Mouse (Mus musculus) neural tube, embryonic 11.5 days (tissue): ENCODE results near the gene Plxnc1. TPM values are rescaled to one million over a fixed set of nuclear protein-coding genes. Genes with fewer than 3 reads are reported as not detected.

Source experiments
- ATAC-seq: fragments of 200-750 bp; cut with Nextera tagmentation; 2 replicates; pipeline ENCODE4 v1.8.0; 2017; ENCODE audit warnings: moderate number of reproducible peaks, mild to moderate bottlenecking, moderate TSS enrichment, moderate library complexity; ENCODE audit not compliant: insufficient read depth, low FRiP score, low TSS enrichment
- DNase-seq: peaks from one replicate; pipeline ENCODE4 v3.0.0-alpha.2; 2015; ENCODE audit warnings: low spot score
- H3K27ac ChIP-seq: fragments of 300-500 bp; sonication (generic); 2 replicates; pipeline ENCODE4 v1.5.1; 2014; ENCODE audit warnings: low read depth, mild to moderate bottlenecking, low read length
- H3K27me3 ChIP-seq: fragments of 300-500 bp; sonication (generic); 2 replicates; pipeline ENCODE4 v1.6.1; 2014; ENCODE audit warnings: mild to moderate bottlenecking, low read length, mixed read lengths; ENCODE audit not compliant: control insufficient read depth, insufficient read depth
- H3K36me3 ChIP-seq: fragments of 300-500 bp; sonication (generic); 2 replicates; pipeline ENCODE4 v1.6.1; 2014; ENCODE audit warnings: mild to moderate bottlenecking, low read length, moderate library complexity, mixed read lengths; ENCODE audit not compliant: control insufficient read depth, insufficient read depth
- H3K4me1 ChIP-seq: fragments of 300-500 bp; sonication (generic); 2 replicates; pipeline ENCODE4 v1.6.1; 2014; ENCODE audit warnings: low read length, mixed read lengths; ENCODE audit not compliant: control insufficient read depth, insufficient read depth
- H3K4me2 ChIP-seq: fragments of 300-500 bp; sonication (generic); 2 replicates; pipeline ENCODE4 v1.6.1; 2014; ENCODE audit warnings: low read depth, mild to moderate bottlenecking, moderate library complexity
- H3K4me3 ChIP-seq: fragments of 300-500 bp; sonication (generic); 2 replicates; pipeline ENCODE4 v1.5.1; 2014; ENCODE audit warnings: low read depth, low read length
- H3K9ac ChIP-seq: fragments of 300-500 bp; sonication (generic); 2 replicates; pipeline ENCODE4 v1.6.1; 2014; ENCODE audit warnings: mild to moderate bottlenecking, low read length
- H3K9me3 ChIP-seq: fragments of 300-500 bp; sonication (generic); 2 replicates; pipeline ENCODE4 v1.6.1; 2016; ENCODE audit warnings: low read length; ENCODE audit not compliant: control insufficient read depth
- WGBS: fragments of 180-500 bp; shearing (Covaris S2); extraction: QIAGEN DNeasy Blood & Tissue Kit; methylation state at CpG from one replicate; pipeline ENCODE4 v1.1.7; 2014; 5-methylcytosine and 5-hydroxymethylcytosine counted together
- polyA plus RNA-seq: library from polyadenylated mRNA; unstranded; fragments of >200 nt; fragmentation: Nextera tagmentation; extraction: Ambion mirVana; gene quantifications from 2 replicates; pipeline ENCODE4 v1.2.1, GENCODE M21; 2014

The Plxnc1 gene
- polyA plus RNA-seq, 1 experiment from 2014 or later: 3.1 TPM

- H3K27me3 ChIP-seq: no peaks in the 10 kb centered on the region
- DNase-seq (no peak), ATAC-seq (no peak)
- H3K4me2 ChIP-seq: no peak overlapping the region
- H3K4me3 ChIP-seq: no peak overlapping the region
- 49% methylated on average over 2 of the region's 2 CpGs for WGBS
- no peak overlapping the region for H3K9ac ChIP-seq
- no peaks in the 10 kb centered on the region for H3K36me3 ChIP-seq
- H3K9me3 ChIP-seq: no peaks in the 10 kb centered on the region
- H3K27ac ChIP-seq: no peak overlapping the region
- no peaks in the 10 kb centered on the region; the same call in 1 of the 2 replicates for H3K4me1 ChIP-seq
These were observed 24.7 kb downstream of the Plxnc1 start for GRCm38 (mm10) chr10:94919960-94920359.

GRCm38 (mm10) chr10:94919552-94919951 lies 25.1 kb downstream of the Plxnc1 start:
- no peak overlapping the region for H3K4me2 ChIP-seq
- no peaks in the 10 kb centered on the region for H3K9me3 ChIP-seq
- no peak overlapping the region for H3K9ac ChIP-seq
- ATAC-seq (no peak), DNase-seq (no peak)
- no peak overlapping the region for H3K27ac ChIP-seq
- no peaks in the 10 kb centered on the region; the same call in 1 of the 2 replicates for H3K4me1 ChIP-seq
- 83% methylated on average over 12 of the region's 12 CpGs for WGBS
- H3K4me3 ChIP-seq: no peak overlapping the region
- H3K36me3 ChIP-seq: no peaks in the 10 kb centered on the region
- no peaks in the 10 kb centered on the region for H3K27me3 ChIP-seq

- no peak for ATAC-seq
- H3K4me1 ChIP-seq: no peaks in the 10 kb centered on the region; the same call in 1 of the 2 replicates
- H3K4me2 ChIP-seq: no peak overlapping the region
- no peaks in the 10 kb centered on the region for H3K36me3 ChIP-seq
- no peak for DNase-seq
- 85% methylated on average over 7 of the region's 7 CpGs for WGBS
- H3K9ac ChIP-seq: no peak overlapping the region
- H3K27me3 ChIP-seq: no peaks in the 10 kb centered on the region
- no peak overlapping the region for H3K4me3 ChIP-seq
- H3K27ac ChIP-seq: no peak overlapping the region
- no peaks in the 10 kb centered on the region for H3K9me3 ChIP-seq
These were observed 26.0 kb downstream of the Plxnc1 start for GRCm38 (mm10) chr10:94918618-94919017.

GRCm38 (mm10) chr10:94917990-94918389 lies 26.6 kb downstream of the Plxnc1 start:
- Histone ChIP-seq H3K4me3 (no peak overlapping the region), H3K4me1 (no peaks in the 10 kb centered on the region; the same call in 1 of the 2 replicates), H3K27me3 (no peaks in the 10 kb centered on the region)

GRCm38 (mm10) chr10:94917354-94917753 lies 27.3 kb downstream of the Plxnc1 start:
- Histone ChIP-seq H3K9ac (no peak overlapping the region), H3K4me3 (no peak overlapping the region), H3K27ac (no peak overlapping the region), H3K4me2 (no peak overlapping the region), H3K4me1 (no peaks in the 10 kb centered on the region; the same call in 1 of the 2 replicates), H3K36me3 (no peaks in the 10 kb centered on the region), H3K27me3 (no peaks in the 10 kb centered on the region), H3K9me3 (no peaks in the 10 kb centered on the region)
- 84% methylated on average over 4 of the region's 4 CpGs for WGBS
- ATAC-seq (no peak), DNase-seq (no peak)

More at GRCm38 (mm10) chr10:94917990-94918389, 26.6 kb downstream of the Plxnc1 start:
- 73% methylated on average over 2 of the region's 2 CpGs for WGBS
- H3K27ac ChIP-seq: no peak overlapping the region
- ATAC-seq: no peak
- no peak overlapping the region for H3K9ac ChIP-seq
- DNase-seq: no peak
- no peaks in the 10 kb centered on the region for H3K36me3 ChIP-seq
- no peak overlapping the region for H3K4me2 ChIP-seq
- H3K9me3 ChIP-seq: no peaks in the 10 kb centered on the region

- Histone ChIP-seq H3K4me3 (no peak overlapping the region), H3K4me2 (no peak overlapping the region), H3K27me3 (no peaks in the 10 kb centered on the region), H3K36me3 (no peaks in the 10 kb centered on the region), H3K4me1 (no peaks in the 10 kb centered on the region; the same call in 1 of the 2 replicates), H3K27ac (no peak overlapping the region), H3K9ac (no peak overlapping the region), H3K9me3 (no peaks in the 10 kb centered on the region)
- DNase-seq (no peak), ATAC-seq (no peak)
- 92% methylated on average over 7 of the region's 7 CpGs for WGBS
These were observed 28.0 kb downstream of the Plxnc1 start for GRCm38 (mm10) chr10:94916610-94917009.

- Histone ChIP-seq H3K27me3 (no peaks in the 10 kb centered on the region), H3K36me3 (no peaks in the 10 kb centered on the region), H3K9me3 (no peaks in the 10 kb centered on the region), H3K4me2 (no peak overlapping the region), H3K4me3 (no peak overlapping the region), H3K27ac (no peak overlapping the region), H3K9ac (no peak overlapping the region), H3K4me1 (no peaks in the 10 kb centered on the region; the same call in 1 of the 2 replicates)
- 97% methylated on average over 6 of the region's 6 CpGs for WGBS
- ATAC-seq (no peak), DNase-seq (no peak)
These were observed 28.9 kb downstream of the Plxnc1 start for GRCm38 (mm10) chr10:94915746-94916145.

- Histone ChIP-seq H3K27me3 (no peaks in the 10 kb centered on the region), H3K4me2 (no peak overlapping the region), H3K9ac (no peak overlapping the region), H3K4me3 (no peak overlapping the region), H3K4me1 (no peaks in the 10 kb centered on the region), H3K36me3 (no peaks in the 10 kb centered on the region), H3K27ac (no peak overlapping the region), H3K9me3 (no peaks in the 10 kb centered on the region)
- ATAC-seq (no peak), DNase-seq (no peak)
- WGBS: 93% methylated on average over 11 of the region's 11 CpGs
These were observed 30.6 kb downstream of the Plxnc1 start for GRCm38 (mm10) chr10:94914081-94914480.

GRCm38 (mm10) chr10:94913336-94913739 lies 31.3 kb downstream of the Plxnc1 start:
- Histone ChIP-seq H3K27me3 (no peaks in the 10 kb centered on the region), H3K36me3 (no peaks in the 10 kb centered on the region), H3K9ac (no peak overlapping the region), H3K4me3 (no peak overlapping the region), H3K4me2 (no peak overlapping the region), H3K9me3 (no peaks in the 10 kb centered on the region), H3K4me1 (no peaks in the 10 kb centered on the region), H3K27ac (no peak overlapping the region)
- DNase-seq: no peak
- no peak for ATAC-seq
- WGBS: 85% methylated on average over 5 of the region's 5 CpGs
